Mouse (Mus musculus): ENCODE data around the gene Prpf18.
"Not testable (repeated sequence)": the region's sequence is repeated elsewhere in the genome, so short reads cannot be mapped to it uniquely, and the experiment has no call there.

The Prpf18 gene

DNA sequence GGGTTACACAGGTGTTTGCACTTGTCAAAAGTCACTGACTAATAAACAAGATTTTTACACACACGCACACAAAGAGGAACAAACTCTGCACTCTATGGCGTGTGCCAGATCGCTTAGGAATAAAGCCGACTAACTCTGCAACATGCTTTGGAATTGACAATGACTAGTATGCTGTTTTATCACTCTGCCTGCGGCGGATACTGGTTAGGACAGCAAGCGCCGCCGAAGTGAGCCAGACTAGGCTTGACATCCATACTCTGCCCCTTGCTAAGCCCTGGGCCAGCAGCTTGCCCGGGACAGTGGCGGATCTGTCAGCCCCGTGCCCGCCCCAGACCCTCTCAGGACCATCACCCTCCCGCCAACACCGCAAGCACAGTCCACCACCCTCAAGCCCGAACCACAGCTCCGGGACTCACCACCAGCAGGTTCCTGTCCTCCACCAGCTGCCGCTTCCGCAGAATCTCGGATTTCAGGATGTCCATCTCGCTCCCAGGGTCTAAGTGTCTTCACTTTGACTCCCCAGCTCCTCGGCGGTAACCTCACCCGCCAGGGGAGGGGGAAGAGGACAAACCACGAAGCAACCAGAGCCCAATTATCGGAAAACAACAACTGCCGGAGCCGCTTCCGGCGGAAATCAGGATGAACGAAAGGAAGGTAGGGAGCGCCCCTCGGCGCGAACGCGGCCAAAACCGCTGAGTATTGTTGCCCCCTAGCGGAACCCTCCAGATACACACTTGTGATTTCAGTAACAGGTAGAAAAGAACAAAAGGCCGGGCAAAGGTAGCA is at the start of gene Prpf18:
Gene Prpf18 (minus strand): TSS at position 614 of the 786 bp plus-strand sequence.
- DNase-seq (ENCODE audit: low read depth, low spot score): peak; percentile 79

DNA sequence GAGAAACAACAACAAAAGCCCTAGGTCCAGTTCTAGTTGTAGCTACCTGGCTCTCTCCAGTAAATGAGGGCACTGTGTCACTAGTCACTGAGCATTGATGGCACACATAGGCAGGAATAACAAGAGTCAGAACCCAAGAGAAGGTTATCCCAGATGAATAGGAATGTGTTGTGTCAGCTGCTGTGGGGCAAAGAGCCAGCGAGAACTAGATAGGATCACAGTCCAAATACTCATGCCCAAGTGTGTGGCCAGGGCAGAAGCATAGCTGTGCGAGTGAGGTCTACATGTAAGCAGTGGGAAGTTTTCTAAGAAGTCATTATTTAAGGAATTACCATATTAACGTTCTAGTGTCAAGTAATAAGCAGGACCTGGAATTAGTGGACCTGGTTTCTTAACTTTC is 28.0 kb upstream of the Prpf18 start:
- DNase-seq (ENCODE audit: low read depth, low spot score): no peak

DNA sequence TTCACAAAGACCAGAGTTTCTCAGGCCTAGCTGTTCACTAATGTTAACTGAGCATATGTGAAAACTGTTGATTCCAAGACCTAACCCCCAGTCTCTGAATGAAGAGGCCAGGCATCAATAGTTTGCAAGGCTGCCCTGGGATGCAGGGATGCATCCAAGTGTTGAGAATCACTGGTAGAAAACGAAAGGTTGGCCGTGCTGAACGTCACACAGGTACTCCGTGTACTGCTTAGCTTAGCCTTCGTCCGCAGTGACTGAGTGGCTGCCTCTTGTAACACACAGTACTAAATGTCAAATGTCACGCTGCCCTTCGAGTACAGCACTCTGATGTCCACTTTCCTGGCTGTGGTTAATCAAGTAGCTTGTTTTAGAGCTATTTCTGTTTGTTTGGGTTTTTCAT is 19.7 kb upstream of the Prpf18 start:
- no peak for DNase-seq (ENCODE audit: low read depth, low spot score)

DNA sequence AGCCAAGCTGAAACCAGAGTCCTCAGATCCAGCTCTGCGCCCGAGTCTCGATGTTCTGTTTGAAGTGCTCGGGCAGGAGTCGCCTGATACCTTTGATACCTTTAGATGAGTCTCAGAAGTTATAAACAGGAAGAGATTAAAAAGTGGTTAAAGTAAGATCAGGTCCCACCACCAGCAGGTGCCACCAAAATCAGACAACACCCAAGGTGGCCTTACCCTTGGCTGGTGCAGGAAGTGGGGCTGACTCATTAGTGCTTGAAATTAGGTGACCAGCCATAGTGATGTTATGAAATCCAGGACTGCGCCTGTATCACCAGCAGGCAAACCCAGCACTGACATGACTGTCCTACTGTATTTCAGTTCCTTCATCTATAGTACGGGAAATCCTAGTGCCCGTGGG is 17.8 kb upstream of the Prpf18 start:
- DNase-seq (ENCODE audit: low read depth, low spot score): no peak

DNA sequence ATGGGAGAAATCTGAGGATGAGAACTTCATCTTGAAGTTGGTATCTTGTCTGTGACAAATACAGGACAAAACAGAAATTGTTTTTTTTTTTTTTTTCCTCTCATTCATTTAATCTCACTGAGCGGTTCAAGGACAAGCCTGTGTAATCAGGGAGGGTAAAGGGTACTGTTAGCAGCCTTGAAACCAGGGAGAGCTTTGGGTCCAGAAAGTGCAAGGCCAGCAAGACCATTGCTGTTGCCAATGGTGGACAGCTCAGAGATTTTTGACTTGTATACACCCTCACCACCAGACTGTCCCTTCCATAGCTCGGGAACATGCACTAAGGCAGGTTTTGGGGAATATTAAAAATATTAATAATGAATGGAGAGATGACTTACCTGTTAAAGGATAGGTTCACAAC is 16.7 kb upstream of the Prpf18 start:
- no peak for DNase-seq (ENCODE audit: low read depth, low spot score)

DNA sequence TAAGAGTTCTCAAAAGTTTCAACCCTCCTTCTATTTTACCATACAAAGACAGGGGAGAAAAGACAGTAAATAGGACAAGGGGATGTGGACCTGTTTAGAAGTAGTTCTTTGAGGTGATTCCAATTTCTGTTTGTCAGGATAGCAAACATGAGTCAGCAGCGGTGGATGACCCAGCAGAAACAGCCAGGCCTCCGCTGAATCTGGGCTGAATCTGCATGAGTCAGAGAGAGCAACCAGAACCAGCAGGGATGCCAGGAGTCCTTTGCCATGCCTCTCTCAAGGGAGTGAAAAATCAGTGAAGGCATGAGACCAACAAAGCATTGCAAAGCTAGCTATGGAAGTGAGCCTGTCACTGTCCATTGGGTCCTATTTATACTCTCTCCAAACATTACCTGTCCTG is 8.8 kb upstream of the Prpf18 start:
- no peak for DNase-seq (ENCODE audit: low read depth, low spot score)

DNA sequence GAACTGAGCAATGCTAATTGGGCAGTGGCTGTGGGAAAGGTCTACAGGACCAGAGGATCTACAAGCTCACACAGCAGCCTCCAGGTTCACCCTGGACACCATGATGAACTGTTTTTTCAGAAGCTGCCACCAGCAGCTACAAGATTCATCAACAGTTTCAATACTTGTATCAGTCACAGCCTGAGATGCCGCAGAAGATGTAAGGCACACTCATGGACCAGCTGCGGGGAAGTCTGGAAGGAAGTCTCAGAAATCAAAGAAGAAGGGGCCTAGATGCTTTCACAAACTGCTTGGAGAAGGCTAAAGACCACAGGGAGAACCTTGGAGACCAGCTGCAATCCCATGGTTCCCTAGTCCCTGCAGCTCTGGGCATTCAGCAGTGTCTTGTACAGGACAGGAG is 2.3 kb downstream of the Prpf18 start:
- DNase-seq (ENCODE audit: low read depth, low spot score): no peak

DNA sequence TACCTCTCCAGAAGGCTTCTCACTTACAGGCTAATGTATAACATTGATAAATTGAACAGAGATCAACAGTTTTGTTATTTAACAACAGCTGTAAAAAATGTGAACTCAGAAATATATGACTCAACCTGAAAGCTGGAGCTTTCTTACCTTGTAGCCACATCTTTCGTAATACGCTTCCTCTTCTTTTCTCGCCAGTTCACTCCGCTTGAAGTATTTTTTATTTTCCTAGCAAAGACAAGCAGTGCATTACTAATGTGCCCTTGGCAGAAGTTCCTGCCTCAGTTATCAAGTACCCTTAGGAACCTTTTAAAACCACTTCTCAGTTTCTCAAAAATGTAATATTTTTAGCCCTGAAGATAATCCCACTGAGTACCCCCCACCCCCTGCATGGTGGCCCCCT is 3.8 kb downstream of the Prpf18 start:
- no peak for DNase-seq (ENCODE audit: low read depth, low spot score)

DNA sequence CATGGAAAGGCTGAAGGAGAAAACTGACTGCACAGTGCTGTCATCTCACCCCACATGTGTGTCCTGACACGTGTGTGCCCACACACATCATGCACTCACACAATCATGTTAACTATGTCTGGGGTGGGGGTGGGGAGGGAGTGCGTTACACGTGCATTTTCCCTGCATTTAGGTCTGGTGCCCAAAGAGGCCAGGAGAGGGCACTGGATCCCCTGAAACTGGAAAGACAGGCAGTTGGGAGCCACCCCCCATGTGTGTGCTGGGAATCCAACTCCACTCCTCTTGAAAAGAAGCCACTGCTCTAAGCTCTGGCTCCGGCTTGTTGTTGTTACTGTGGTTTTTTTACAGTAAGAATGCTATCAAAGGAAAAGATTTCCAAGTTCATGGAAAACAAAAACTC is 6.8 kb downstream of the Prpf18 start:
- DNase-seq (ENCODE audit: low read depth, low spot score): no peak

DNA sequence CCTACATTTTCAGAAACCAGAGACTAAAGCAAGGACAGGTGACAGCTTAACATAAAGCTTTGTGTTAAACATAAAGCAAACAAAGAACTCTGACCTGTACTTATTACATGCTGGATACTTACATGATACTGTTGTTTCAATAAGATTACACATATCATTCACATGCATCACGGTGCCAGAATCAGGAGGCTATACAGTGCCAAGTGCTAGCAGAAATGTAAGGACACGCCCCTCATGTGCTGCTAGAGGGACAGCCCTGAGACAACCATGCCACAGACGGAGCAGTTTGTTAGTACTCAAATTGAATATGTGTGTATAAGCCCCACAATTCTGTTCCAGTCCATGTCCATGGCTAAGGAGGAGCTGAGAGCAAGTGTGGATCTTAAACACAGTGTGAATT is 13.7 kb downstream of the Prpf18 start:
- DNase-seq (ENCODE audit: low read depth, low spot score): no peak

DNA sequence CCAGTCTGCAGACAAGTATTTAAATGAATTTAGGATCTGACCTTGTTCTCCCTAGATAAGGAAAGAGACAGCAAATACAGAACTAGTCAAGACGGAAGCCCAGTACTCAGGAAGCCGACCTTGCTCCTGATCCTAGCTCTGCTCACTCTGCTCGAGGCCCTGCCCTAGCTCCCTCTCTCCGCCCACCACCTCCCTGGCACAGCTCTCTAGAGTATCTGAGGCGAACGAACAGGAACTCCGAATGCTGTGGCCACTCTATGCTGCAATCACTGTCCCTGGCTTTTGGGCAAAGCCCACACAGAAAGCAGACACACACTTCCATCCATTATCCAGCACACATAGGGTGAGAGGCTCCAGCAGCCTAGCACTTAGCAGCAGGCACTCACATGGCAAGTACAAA is 15.3 kb downstream of the Prpf18 start:
- DNase-seq (ENCODE audit: low read depth, low spot score): no peak

DNA sequence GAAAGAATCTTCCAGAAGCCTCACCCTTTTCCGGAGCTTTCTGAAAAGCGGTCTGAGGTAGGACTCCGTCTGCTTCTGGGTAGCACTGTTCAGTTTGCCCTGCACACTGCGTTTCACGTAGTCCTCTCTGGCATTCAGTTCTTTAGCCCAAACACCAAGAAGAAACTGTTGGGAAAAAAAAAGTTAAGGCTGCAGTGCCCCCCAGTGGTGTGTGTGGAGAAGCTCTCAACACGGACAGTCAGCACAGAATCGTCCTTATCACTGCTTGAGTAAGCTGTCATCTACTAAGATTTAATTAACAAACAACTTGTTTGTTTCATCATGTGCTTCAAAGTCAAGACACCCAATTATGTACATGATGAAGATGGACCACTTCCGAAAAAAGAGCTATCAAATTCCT is 16.1 kb downstream of the Prpf18 start:
- no peak for DNase-seq (ENCODE audit: low read depth, low spot score)

DNA sequence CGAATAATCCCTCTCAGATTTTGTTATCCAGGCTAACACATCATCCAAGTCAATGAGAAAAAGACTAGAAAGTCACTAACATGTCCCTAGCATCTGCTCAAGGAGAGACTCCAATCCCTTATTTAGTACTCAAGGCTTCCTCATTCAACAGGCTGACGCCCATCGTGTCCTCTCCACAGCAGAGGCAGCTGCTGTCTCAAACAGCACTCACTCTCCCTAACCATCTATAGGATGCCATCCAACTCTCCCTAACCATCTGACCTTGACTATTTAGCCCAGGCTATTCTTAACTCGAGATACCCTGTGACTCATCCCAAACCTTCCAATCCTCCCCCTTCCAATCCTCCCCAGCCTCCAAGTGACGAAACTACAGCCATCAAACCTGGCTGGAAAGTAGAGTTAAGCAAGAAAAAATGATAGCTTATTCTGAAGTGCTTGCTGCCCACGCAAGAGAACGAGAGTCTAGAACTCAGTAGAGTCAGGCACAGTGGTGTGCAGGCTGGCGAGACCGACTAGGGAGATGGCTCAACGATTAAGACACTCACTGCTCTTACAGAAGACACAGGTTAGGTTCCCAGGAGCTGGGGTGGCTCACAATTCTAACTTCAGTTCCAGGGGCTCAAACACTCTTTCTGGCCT is 21.6 kb downstream of the Prpf18 start:
- DNase-seq (ENCODE audit: low read depth, low spot score): no peak

DNA sequence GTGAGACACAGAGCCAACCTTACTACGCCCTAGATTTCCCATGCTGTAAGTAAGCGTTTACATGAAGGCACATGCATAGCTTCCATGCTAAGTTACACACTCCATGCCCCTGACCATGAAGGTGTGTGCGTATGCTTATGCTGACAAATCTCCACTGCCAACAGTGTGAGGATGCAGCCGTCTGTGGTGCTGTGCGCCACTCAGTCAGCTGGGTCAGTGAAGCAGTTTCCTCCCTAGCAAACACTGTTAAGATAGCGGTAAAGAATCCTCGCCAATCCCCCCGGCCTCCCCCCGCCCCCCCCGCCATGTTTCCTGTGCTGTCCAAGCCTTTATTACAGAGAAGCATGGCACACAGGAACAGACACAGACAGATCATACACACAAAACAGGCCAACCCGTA is 22.4 kb downstream of the Prpf18 start:
- DNase-seq (ENCODE audit: low read depth, low spot score): no peak

DNA sequence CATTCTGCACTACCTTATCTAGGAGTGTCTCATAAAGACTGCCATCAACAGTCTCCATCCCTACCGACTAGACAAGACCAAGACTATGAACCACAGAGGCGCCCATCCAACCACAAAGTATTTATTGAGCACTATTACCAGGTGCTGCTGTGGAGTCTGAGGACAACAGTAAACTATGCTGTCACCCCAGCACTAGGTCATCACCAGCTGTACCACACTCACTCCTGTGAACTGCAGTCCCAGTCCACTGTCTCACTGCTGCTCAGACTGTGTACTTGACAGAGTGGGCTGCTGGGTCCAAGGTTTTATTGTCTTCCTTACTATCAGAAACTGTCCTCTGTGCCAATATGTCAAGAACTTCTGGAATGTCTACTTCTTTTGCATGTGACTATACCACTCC is 23.0 kb downstream of the Prpf18 start:
- DNase-seq (ENCODE audit: low read depth, low spot score): no peak

DNA sequence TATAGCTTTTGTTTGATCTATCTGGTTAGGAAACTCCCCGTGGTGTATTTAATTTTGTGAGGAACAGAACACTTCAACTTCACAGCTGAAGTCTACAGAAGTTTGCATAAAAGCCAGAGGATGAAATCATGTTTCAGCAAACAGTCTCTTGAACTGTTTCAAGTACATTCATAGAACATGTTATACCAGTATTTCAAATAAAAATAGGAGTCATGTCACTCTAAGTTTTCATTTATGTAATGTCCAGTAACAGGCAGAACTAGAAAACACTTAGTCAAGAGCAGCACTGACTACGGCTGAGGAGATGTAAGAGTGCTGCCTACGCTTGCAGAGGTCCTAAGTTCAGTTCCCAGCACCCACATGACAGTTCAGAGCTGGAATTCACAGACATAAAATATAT is 25.0 kb downstream of the Prpf18 start:
- DNase-seq (ENCODE audit: low read depth, low spot score): no peak

DNA sequence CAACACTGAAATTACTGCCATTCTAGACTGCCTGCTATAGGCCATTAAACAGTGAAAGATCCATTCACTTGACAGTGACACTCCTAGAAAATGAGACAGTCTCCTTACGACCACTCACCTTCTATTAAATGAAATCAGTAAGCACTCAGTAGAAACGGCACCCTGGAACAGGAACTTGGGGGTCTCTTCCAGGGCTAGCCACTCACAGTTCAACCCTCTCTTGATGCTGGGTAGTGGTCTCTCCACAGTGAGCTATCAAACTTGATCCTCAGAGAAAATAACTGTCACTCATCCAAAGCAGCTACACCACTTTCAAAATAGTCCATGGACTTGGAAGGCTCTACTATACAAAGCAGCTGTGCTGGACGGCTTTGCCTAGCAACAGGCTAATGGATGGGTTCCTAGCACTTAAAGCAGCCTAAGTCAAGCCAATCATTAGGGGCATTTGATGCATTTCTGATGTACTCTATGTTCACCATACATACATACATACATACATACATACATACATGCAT is 30.4 kb downstream of the Prpf18 start:
- no peak for DNase-seq (ENCODE audit: low read depth, low spot score)

DNA sequence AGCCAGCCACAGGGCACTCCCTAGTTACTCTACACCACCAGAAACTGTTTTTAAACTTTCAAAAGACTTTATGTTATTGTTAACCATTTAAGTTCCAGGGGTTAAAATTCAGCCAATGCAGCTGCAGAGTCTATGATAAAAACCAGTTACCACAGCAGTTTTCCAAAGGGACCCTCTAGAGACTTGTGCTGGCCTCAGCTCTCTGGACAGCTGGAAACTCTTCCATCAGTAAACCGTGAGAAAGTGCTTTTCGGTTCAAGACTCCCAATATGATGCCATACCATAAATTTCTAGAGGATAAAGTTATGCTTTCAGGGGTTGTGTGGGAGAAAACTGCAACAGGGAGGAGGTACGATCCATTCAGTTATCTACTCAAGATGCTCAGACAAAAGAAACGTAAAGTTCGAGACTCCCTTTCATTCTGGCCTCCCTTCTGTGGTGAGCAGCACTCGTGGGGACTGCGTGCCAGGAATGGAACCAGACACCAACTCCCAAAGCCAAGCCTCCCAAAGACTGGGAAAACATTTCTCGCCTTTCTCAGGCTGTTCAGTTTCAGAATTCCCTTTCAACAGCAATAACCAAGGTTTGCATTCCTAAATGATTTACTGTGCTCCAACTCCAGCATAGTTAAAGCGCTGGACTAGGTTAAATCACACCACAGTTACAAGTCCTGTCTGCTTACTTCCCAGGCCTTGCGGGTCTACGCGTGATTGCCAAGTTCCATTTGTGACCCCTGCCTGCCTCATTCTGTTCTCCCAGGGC is 31.1 kb downstream of the Prpf18 start:
- no peak for DNase-seq (ENCODE audit: low read depth, low spot score)

DNA sequence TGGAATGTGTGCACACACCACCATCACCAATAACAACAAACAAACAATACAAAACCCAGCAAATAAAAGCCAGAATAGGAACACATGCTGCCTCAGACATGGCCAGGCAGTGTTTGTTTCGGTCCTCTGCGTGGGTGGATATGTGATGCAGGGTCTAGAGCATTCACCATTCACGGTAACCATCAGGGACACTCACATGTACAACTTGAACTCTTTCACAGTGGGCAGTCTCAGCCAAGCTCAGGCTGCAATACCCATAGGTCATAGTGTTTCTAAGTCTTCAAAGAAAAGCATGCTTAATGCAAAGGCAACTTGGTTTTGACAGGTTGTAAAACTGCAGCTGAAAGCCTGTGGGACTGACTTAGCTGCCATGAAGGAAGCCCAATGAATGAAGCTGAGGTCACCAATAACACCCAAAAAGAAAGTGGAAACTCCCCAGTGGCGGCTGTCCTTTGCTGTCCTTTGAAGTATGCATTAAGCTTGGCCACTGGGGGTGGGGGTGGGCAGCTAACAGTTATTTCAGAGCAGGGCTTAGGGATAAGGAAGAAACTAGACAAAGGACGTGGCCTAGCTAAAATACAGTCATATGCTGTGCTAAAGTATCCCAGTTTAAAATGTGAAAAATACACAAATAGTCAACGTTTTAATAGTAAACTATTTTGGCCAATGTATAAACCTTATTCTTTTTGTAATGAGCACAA is 31.9 kb downstream of the Prpf18 start:
- no peak for DNase-seq (ENCODE audit: low read depth, low spot score)

DNA sequence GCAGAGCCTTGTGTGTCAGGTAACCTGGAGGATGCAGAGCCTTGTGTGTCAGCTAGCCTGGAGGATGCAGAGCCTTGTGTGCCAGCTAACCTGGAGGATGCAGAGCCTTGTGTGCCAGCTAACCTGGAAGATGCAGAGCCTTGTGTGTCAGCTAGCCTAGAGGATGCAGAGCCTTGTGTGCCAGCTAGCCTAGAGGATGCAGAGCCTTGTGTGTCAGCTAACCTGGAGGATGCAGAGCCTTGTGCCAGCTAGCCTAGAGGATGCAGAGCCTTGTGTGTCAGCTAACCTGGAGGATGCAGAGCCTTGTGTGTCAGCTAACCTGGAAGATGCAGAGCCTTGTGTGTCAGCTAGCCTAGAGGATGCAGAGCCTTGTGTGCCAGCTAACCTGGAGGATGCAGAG is 32.8 kb downstream of the Prpf18 start:
- not testable (repeated sequence) for DNase-seq (ENCODE audit: low read depth, low spot score)

DNA sequence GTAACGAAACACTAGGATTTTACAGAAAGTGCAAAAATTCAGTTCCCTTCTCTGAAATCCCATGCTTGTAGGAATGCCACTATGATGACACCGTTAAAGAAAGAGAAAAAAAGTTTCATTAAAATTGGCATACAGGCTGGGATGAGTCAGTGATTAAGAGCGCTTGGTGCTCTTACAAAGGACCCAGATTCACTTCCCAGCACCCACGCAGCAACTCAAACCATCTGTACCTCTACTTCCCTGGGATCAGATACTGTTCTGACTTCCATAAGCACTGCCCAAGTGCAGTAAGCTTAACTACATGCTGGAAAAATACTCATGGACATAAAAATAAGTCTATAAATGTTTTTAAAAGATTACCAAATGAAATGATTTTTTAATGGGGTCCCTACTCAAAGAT is 34.9 kb downstream of the Prpf18 start:
- no peak for DNase-seq (ENCODE audit: low read depth, low spot score)

DNA sequence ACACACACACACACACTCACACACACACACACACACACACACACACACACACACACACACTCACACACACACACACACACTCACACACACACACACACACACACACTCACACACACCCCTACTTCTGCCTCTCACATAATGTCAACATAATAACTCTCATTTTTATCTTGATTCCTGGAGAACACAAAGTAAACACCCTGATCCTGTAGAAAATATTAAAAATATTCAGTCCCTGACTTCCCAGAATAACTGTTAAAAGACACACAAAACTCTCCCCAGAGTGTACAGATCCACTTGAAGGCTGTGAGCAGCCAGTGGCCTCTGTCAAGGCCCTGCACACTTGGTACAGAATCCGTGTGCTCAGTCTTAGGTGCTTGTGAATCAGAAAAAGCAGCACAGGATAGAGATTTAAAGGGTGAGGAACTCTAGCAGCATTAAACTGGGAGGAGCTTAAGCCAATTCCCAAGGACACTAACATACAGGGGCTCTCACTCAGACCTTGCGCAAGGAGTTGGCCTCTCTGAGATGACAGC is 36.8 kb downstream of the Prpf18 start:
- DNase-seq (ENCODE audit: low read depth, low spot score): no peak
